Mouse (Mus musculus) embryonic fibroblast, embryonic 13.5 days (primary cell): ENCODE measurements around the gene Gm20388.

Source experiments
- CTCF ChIP-seq: IDR thresholded peaks from 2 replicates; pipeline ENCODE4 v1.5.1; 2011; ENCODE audit warnings: mild to moderate bottlenecking, control low read depth, low read length, moderate library complexity, borderline replicate concordance; ENCODE audit not compliant: insufficient read depth
- POLR2A ChIP-seq: IDR thresholded peaks from 2 replicates; pipeline ENCODE4 v1.6.1; 2011; ENCODE audit warnings: low read depth, mild to moderate bottlenecking, control low read depth, low read length, moderate library complexity

DNA sequence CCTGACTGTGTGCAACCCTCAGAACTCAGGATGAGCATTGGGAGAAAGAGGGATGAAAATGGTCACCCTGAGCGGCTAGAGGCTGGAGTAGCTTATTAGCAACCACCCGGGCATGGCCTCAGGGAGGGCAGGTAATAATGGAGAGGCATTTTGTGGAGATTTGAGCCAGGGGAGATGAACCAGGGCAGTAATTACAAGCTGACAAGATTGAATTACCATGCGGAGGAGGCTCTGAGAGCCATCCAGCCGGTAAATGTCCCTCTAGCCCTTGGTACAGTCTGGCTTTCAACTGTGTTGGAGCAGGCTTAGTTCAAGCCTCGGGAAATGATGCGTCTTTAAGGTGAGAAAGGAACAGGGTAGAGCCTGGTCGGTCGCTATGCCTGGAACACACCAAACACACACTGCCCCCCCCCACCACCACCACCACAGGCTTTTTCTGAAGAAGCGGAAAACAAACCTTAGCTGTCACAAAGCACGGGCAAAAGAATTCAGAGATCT, 1486.6 kb downstream of the Gm20388 start:
- no peak for TF ChIP-seq POLR2A
- no peak for TF ChIP-seq CTCF
